In the genomic region with DNA sequence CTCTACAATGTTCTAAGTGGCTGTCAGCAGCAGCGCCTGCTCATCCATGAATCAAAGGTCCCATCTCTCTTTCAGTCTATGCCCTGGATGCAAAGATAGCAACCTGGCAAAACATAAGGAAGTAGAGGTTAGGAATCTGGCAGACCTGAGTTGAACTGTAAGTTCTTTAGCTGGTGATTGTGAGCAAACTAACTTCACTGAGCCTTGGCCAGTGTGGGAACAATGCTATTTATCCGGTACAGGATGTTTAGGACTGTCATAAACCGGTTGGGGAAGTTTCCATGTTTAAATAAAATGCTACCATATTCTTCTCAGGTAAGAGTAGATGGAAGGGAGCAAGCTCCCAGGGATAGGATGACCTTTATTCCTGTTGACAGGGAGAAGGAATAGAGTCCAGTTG, we compare ENCODE assay signal across 23 mouse cellular contexts.
DNase-seq lines count a peak whose midpoint lies in the region; ATAC-seq and TF ChIP-seq lines count a peak whose summit lies in the region.
"Had no signal": no experiment of that assay in that cellular context is flagged by ENCODE, and none has a peak within 500 bp of the region (broad histone marks: within the 10 kb centered on the region; RNA-seq: fewer than 3 reads in every experiment).

No protein-coding gene starts in this region.

- no peaks in the 10 kb centered on the region for H3K27me3 ChIP-seq in liver, embryonic 12.5 days (replicated peaks)
- no peaks in the 10 kb centered on the region for H3K27me3 ChIP-seq in liver, embryonic 11.5 days (replicated peaks; ENCODE audit: control insufficient read depth, insufficient read depth, low read length)
- no peaks in the 10 kb centered on the region for H3K27me3 ChIP-seq in liver, embryonic 14.5 days (ENCODE audit: control insufficient read depth, insufficient read depth, low read length)
- H3K27me3 ChIP-seq: embryonic facial prominence, embryonic 13.5 days; embryonic facial prominence, embryonic 15.5 days; forebrain, embryonic 12.5 days; Patski had no signal

- peak overlapping the region; percentile 32 for H3K9ac ChIP-seq in liver, embryonic 12.5 days
- H3K9ac ChIP-seq in liver, embryonic 11.5 days (ENCODE audit: low read depth, low read length) = no peak overlapping the region
- H3K9ac ChIP-seq in liver, embryonic 14.5 days (replicated peaks) = peak overlapping the region; percentile 9
- H3K9ac ChIP-seq: embryonic facial prominence, embryonic 13.5 days; embryonic facial prominence, embryonic 15.5 days; forebrain, embryonic 12.5 days had no signal

- H3K4me1 ChIP-seq in liver, embryonic 12.5 days = peaks cover 39% of the 10 kb centered on the region
- H3K4me1 ChIP-seq in liver, embryonic 11.5 days (replicated peaks; ENCODE audit: control insufficient read depth, insufficient read depth, low read length) = peaks cover 9% of the 10 kb centered on the region
- H3K4me1 ChIP-seq in liver, embryonic 14.5 days (replicated peaks; ENCODE audit: control insufficient read depth in 2 of 2, insufficient read depth in 2 of 2, low read length in 1 of 2) = peaks cover 16 to 23% of the 10 kb centered on the region in 2 experiments
- H3K4me1 ChIP-seq: embryonic facial prominence, embryonic 13.5 days; embryonic facial prominence, embryonic 15.5 days; forebrain, embryonic 10.5 days; forebrain, embryonic 12.5 days had no signal

- no peak for TF ChIP-seq CTCF in liver, embryonic 14.5 days (IDR thresholded peaks at IDR 0.05; ENCODE audit: low read depth)

- 0 out of 2 replicates have a peak, but pooled peaks have one; percentile 17 for ATAC-seq in liver, embryonic 12.5 days
- no peak for ATAC-seq in liver, embryonic 11.5 days (replicated peaks; ENCODE audit: low FRiP score)
- ATAC-seq in liver, embryonic 14.5 days (ENCODE audit: insufficient read depth) = no peak
- ATAC-seq: activated CD4-positive, CD25-positive, alpha-beta regulatory T cell, adult 4 months; forebrain, embryonic 14.5 days; forebrain, embryonic 16.5 days; Patski had no signal

- H3K36me3 ChIP-seq in liver, embryonic 12.5 days = peaks cover 13% of the 10 kb centered on the region; the same call in 1 of the 2 replicates
- H3K36me3 ChIP-seq in liver, embryonic 11.5 days (ENCODE audit: control insufficient read depth, insufficient read depth, low read length) = no peaks in the 10 kb centered on the region
- no peaks in the 10 kb centered on the region for H3K36me3 ChIP-seq in liver, embryonic 14.5 days (replicated peaks; ENCODE audit: control insufficient read depth, insufficient read depth, low read depth)
- H3K36me3 ChIP-seq: embryonic facial prominence, embryonic 13.5 days; embryonic facial prominence, embryonic 15.5 days; forebrain, embryonic 10.5 days; forebrain, embryonic 12.5 days had no signal

- peak overlapping the region; percentile 24; the same call in 1 of the 2 replicates for H3K4me2 ChIP-seq in liver, embryonic 12.5 days
- H3K4me2 ChIP-seq in liver, embryonic 11.5 days = no peak overlapping the region
- no peak overlapping the region; the same call in 1 of the 2 replicates for H3K4me2 ChIP-seq in liver, embryonic 14.5 days (ENCODE audit: low read depth)
- H3K4me2 ChIP-seq: embryonic facial prominence, embryonic 13.5 days; embryonic facial prominence, embryonic 15.5 days; forebrain, embryonic 12.5 days had no signal

- H3K9me3 ChIP-seq in liver, embryonic 12.5 days (replicated peaks) = no peaks in the 10 kb centered on the region
- no peaks in the 10 kb centered on the region for H3K9me3 ChIP-seq in liver, embryonic 11.5 days (ENCODE audit: control insufficient read depth, low read length)
- H3K9me3 ChIP-seq in liver, embryonic 14.5 days (ENCODE audit: control insufficient read depth, low read length) = no peaks in the 10 kb centered on the region
- H3K9me3 ChIP-seq: embryonic facial prominence, embryonic 13.5 days; embryonic facial prominence, embryonic 15.5 days; forebrain, embryonic 10.5 days; forebrain, embryonic 12.5 days had no signal

- TF ChIP-seq EP300 in liver, embryonic 14.5 days (IDR thresholded peaks at IDR 0.05; ENCODE audit: low read depth) = no peak

- peak overlapping the region; percentile 72 for H3K27ac ChIP-seq in liver, embryonic 12.5 days
- H3K27ac ChIP-seq in liver, embryonic 11.5 days (ENCODE audit: low read depth, low read length) = no peak overlapping the region
- no peak overlapping the region; the same call in 1 of the 2 replicates for H3K27ac ChIP-seq in liver, embryonic 14.5 days
- H3K27ac ChIP-seq: embryonic facial prominence, embryonic 13.5 days; embryonic facial prominence, embryonic 15.5 days; forebrain, embryonic 12.5 days had no signal

- no peak overlapping the region for H3K4me3 ChIP-seq in liver, embryonic 12.5 days
- no peak overlapping the region for H3K4me3 ChIP-seq in liver, embryonic 11.5 days (ENCODE audit: low read depth, low read length)
- H3K4me3 ChIP-seq in liver, embryonic 14.5 days (ENCODE audit: insufficient read depth in 1 of 2, low read depth in 2 of 2, low read length in 2 of 2) = no peak overlapping the region
- H3K4me3 ChIP-seq: embryonic facial prominence, embryonic 13.5 days; embryonic facial prominence, embryonic 15.5 days; erythroblast, embryonic 14.5 days; forebrain, embryonic 10.5 days; forebrain, embryonic 12.5 days had no signal

- DNase-seq in liver, embryonic 11.5 days (ENCODE audit: low spot score) = no peak
- no peak for DNase-seq in liver, embryonic 14.5 days (ENCODE audit: low read depth in 3 of 3, low spot score in 3 of 3)
- DNase-seq in liver = no peak
- no peak for DNase-seq in cerebellum, adult 8-10 months
- DNase-seq: adrenal gland, adult 8-10 months; adrenal gland, postnatal 14 days; adrenal gland, postnatal 36 days; cerebellum, adult 11-12 months; cerebellum, adult 2 months; cerebellum, adult 9-11 months; cerebellum, postnatal 14 days; cerebellum, postnatal 36 days; embryo, embryonic 11 days had no signal

- 88% methylated on average over 3 of the region's 3 CpGs for WGBS in liver, embryonic 12.5 days (ENCODE audit: insufficient replicate concordance)
- 90% methylated on average over 3 of the region's 3 CpGs for WGBS in liver, embryonic 11.5 days
- WGBS in liver, embryonic 14.5 days (ENCODE audit: insufficient replicate concordance) = 83% methylated on average over 3 of the region's 3 CpGs
